Mouse (Mus musculus) testis, adult 2 months (tissue): ENCODE data around the gene Gnptg. TPM values are rescaled to one million over a fixed set of nuclear protein-coding genes. Genes with fewer than 3 reads are reported as not detected.

ENCODE experiments used
- H3K27ac ChIP-seq: fragments of 200-500 bp; 2 replicates; pipeline ENCODE4 v1.5.1; 2012; ENCODE audit warnings: low read depth, low read length; ENCODE audit not compliant: control insufficient read depth, insufficient read depth
- H3K27me3 ChIP-seq: fragments of 200-500 bp; 2 replicates; pipeline ENCODE4 v1.6.1; 2012; ENCODE audit warnings: mild to moderate bottlenecking, low read length, moderate library complexity; ENCODE audit not compliant: control insufficient read depth, insufficient read depth
- H3K36me3 ChIP-seq: fragments of 200-500 bp; 2 replicates; pipeline ENCODE4 v1.6.1; 2012; ENCODE audit warnings: mild to moderate bottlenecking, low read length; ENCODE audit not compliant: control insufficient read depth, insufficient read depth
- H3K4me1 ChIP-seq: fragments of 200-500 bp; 2 replicates; pipeline ENCODE4 v1.6.1; 2012; ENCODE audit warnings: low read length; ENCODE audit not compliant: control insufficient read depth, insufficient read depth
- H3K4me3 ChIP-seq: fragments of 200-500 bp; 2 replicates; pipeline ENCODE4 v1.5.1; 2012; ENCODE audit warnings: low read depth, mild to moderate bottlenecking, low read length, moderate library complexity, mixed read lengths; ENCODE audit not compliant: control insufficient read depth
- CTCF ChIP-seq: fragments of 200-500 bp; IDR thresholded peaks from 2 replicates; pipeline ENCODE4 v1.5.1; 2012; ENCODE audit warnings: low read depth, mild to moderate bottlenecking, inconsistent platforms, low read length, moderate library complexity; ENCODE audit not compliant: control insufficient read depth, insufficient read depth, insufficient replicate concordance
- POLR2A ChIP-seq: fragments of 200-500 bp; IDR thresholded peaks from 2 replicates; pipeline ENCODE4 v1.6.1; 2012; ENCODE audit warnings: low read depth, mild to moderate bottlenecking, inconsistent platforms, low read length, moderate library complexity; ENCODE audit not compliant: control insufficient read depth
- polyA plus RNA-seq: library from polyadenylated mRNA; depleted of rRNA; stranded (reverse); fragments of >200 nt; gene quantifications from 2 replicates; pipeline ENCODE4 v1.2.3, GENCODE M21; 2012; rRNA removed

The Gnptg gene
- polyA plus RNA-seq: 20.2 and 24.5 TPM in 2 replicates

DNA sequence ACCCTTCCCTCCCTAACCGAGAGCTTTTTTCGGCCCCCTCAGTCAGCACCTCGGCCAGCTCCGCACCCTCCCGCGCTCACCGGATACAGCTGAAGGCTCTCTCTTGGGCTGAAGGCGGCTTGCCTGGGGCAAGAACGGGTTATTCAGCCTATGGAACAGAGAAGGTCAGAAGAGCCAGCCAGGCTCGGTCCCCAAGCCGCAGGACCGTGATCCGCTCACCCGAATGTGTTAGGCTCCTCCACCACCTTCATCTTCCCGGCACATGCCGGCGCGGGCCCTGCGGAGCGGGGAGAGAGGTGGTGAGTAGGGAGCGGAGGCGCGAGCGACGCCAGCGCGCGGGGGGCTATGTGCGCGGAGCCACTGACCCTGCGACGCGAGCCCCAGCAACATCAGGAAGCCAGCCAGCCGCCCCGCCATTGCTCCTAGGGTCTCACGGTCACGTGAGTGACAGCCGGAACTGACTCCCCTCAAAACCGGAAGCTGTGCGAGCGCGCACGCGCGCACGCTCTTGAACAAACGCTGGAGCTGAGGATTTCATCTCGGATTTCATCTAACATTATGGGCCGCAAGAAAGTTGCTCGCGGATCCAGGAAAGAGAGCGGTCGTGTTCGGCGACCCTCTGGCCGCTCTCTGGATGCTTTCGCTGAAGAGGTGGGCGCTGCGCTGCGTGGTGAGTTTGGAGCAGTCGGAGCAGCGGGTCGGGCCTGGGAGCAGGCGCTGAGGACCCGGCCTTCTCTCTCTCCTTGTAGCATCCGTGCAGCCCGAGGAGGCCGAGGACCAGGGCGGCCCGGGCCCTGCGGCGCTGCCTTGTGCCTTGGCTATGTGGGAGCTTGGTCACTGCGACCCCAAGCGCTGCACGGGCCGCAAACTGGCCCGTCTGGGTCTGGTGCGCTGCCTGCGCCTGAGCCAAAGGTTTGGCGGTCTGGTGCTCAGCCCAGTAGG is at the start of gene Gnptg, which contains the start of gene Tsr3:
Gene Gnptg (minus strand): TSS at position 430 of the 942 bp plus-strand sequence.
Gene Tsr3 (plus strand): TSS at position 476 of the 942 bp plus-strand sequence.
- peak; percentile 79 for TF ChIP-seq POLR2A
- TF ChIP-seq CTCF: no peak
- Histone ChIP-seq H3K27me3 (no peaks in the 10 kb centered on the region), H3K27ac (peak within 1 kb of the TSS; percentile 76), H3K4me1 (peaks cover 10% of the 10 kb centered on the region), H3K36me3 (peaks cover 1% of the 10 kb centered on the region; the same call in 1 of the 2 replicates), H3K4me3 (peak within 1 kb of the TSS; percentile 98)

GRCm38 (mm10) chr17:25288842-25289241 is 48.9 kb upstream of the Gnptg start:
- no peak for TF ChIP-seq POLR2A
- TF ChIP-seq CTCF: peak; percentile 60; the same call in 1 of the 2 replicates
- no peak overlapping the region for H3K4me3 ChIP-seq
- H3K36me3 ChIP-seq: no peaks in the 10 kb centered on the region
- no peaks in the 10 kb centered on the region for H3K4me1 ChIP-seq
- H3K27me3 ChIP-seq: no peaks in the 10 kb centered on the region
- no peak overlapping the region for H3K27ac ChIP-seq

DNA sequence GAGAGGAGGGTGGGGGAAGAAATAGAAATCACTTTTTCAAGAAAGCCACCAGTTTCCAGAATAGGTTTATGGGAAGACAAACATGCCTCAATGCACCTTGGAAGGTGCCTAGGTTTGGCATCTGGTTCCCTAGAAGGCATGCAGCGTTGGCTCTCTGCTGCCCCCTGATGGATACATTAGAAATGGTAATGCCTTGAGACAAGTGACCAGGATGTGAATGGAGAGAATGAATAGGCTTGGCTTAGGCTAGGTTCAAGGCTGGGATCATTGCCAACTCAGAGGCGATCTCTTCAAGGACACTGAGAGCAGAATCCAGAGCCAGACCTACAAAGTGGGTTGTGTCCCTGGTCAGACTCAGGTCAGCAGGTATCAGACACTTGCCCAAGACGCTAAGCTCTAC is 45.1 kb upstream of the Gnptg start:
- Histone ChIP-seq H3K27me3 (no peaks in the 10 kb centered on the region), H3K27ac (no peak overlapping the region), H3K36me3 (no peaks in the 10 kb centered on the region), H3K4me1 (no peaks in the 10 kb centered on the region), H3K4me3 (no peak overlapping the region)
- TF ChIP-seq CTCF: peak; percentile 80; the same call in 1 of the 2 replicates
- no peak for TF ChIP-seq POLR2A

DNA sequence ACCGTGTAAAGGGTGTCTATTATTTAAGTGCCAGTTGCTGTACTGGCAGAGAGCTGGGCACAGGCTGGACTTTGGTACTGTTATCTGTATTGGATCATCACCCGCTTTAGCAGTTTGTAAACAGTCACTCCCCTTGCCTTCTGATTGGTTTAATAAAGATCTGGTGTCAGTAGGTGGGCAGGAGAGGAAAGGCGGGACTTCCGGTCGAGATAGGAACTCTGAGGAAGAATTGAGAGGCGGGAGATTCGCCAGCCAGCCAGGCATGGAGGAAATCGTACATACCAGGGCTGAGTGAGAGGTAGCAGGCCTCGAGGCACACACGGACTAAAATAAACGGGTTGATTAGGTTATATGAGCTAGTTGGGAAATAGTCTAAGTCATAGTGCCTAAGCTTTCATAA is 42.2 kb upstream of the Gnptg start:
- TF ChIP-seq CTCF (no peak), POLR2A (no peak)
- no peaks in the 10 kb centered on the region for H3K27me3 ChIP-seq
- no peaks in the 10 kb centered on the region for H3K36me3 ChIP-seq
- H3K4me3 ChIP-seq: peak overlapping the region; percentile 3; the same call in 1 of the 2 replicates
- H3K4me1 ChIP-seq: no peaks in the 10 kb centered on the region
- no peak overlapping the region for H3K27ac ChIP-seq

DNA sequence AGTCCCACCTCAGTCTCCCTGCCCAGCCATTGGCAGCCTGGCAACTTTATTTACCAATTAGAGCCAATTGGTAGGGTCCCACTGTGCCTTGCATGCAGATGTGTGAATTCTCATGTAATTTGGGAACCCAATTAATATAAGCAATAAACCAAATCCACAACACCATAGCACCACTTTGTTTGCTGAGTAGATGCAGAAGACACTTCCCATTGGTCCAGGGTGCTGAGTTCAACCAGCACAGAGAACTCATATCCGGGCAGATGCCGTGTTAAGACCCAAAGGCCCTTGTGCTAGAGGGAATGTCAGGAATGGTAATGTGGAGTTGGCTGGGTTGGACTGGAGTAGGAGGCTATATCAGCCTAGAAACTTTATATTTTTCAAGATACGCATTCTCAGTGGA is 35.9 kb upstream of the Gnptg start:
- Histone ChIP-seq H3K36me3 (no peaks in the 10 kb centered on the region), H3K27me3 (no peaks in the 10 kb centered on the region), H3K4me3 (no peak overlapping the region), H3K27ac (no peak overlapping the region), H3K4me1 (peaks cover 7% of the 10 kb centered on the region)
- TF ChIP-seq CTCF (no peak), POLR2A (no peak)

- peaks cover 7% of the 10 kb centered on the region for H3K4me1 ChIP-seq
- no peaks in the 10 kb centered on the region for H3K27me3 ChIP-seq
- TF ChIP-seq CTCF (no peak), POLR2A (no peak)
- H3K4me3 ChIP-seq: peak within 1 kb of the TSS; percentile 96
- H3K36me3 ChIP-seq: no peaks in the 10 kb centered on the region
- peak within 1 kb of the TSS; percentile 95 for H3K27ac ChIP-seq
These were observed 34.8 kb upstream of the Gnptg start, which contains the start of gene Ube2i for GRCm38 (mm10) chr17:25274571-25275346. Ube2i (minus strand) TSS chr17:25274622.
